In genomic region chr5:141393846-141394245, GRCm38 (mm10) we compare ENCODE assay signal across 31 mouse cellular contexts.
"Had no signal": no experiment of that assay in that cellular context is flagged by ENCODE, and none has a peak within 500 bp of the region (broad histone marks: within the 10 kb centered on the region; RNA-seq: fewer than 3 reads in every experiment).

No protein-coding gene starts in this region.

- H3K9me3 ChIP-seq: limb, embryonic 10.5 days; limb, embryonic 12.5 days; limb, embryonic 13.5 days; limb, embryonic 15.5 days; liver, embryonic 12.5 days; liver, embryonic 13.5 days; liver, embryonic 15.5 days; lung, embryonic 15.5 days; megakaryocyte, embryonic 14.5 days; midbrain, embryonic 10.5 days; midbrain, embryonic 12.5 days; midbrain, embryonic 13.5 days; neural tube, embryonic 12.5 days; neural tube, embryonic 13.5 days had no signal

- H3K27ac ChIP-seq: limb, embryonic 10.5 days; limb, embryonic 12.5 days; limb, embryonic 13.5 days; limb, embryonic 15.5 days; liver, embryonic 12.5 days; liver, embryonic 13.5 days; liver, embryonic 14.5 days; liver, embryonic 15.5 days; lung, embryonic 15.5 days; macrophage; midbrain, embryonic 10.5 days; midbrain, embryonic 12.5 days; midbrain, embryonic 13.5 days; neural tube, embryonic 12.5 days; neural tube, embryonic 13.5 days had no signal

- DNase-seq: left cerebral cortex, postnatal 4 days; liver; liver, embryonic 13.5 days; liver, postnatal 0 days; lung, adult 18-20 months; lung, adult 2 months; lung, embryonic 14.5 days; lung, postnatal 10 days; lung, postnatal 36 days; lung, postnatal 4 days; midbrain, embryonic 14.5 days had no signal

- H3K36me3 ChIP-seq: limb, embryonic 10.5 days; limb, embryonic 12.5 days; limb, embryonic 13.5 days; limb, embryonic 15.5 days; liver, embryonic 12.5 days; liver, embryonic 13.5 days; liver, embryonic 15.5 days; lung, embryonic 15.5 days; midbrain, embryonic 10.5 days; midbrain, embryonic 12.5 days; midbrain, embryonic 13.5 days; neural tube, embryonic 12.5 days; neural tube, embryonic 13.5 days had no signal

- H3K9ac ChIP-seq: limb, embryonic 12.5 days; limb, embryonic 13.5 days; limb, embryonic 15.5 days; liver, embryonic 12.5 days; liver, embryonic 13.5 days; liver, embryonic 14.5 days; liver, embryonic 15.5 days; liver, postnatal 0 days; lung, embryonic 14.5 days; lung, embryonic 15.5 days; midbrain, embryonic 12.5 days; midbrain, embryonic 13.5 days; neural tube, embryonic 12.5 days; neural tube, embryonic 13.5 days had no signal

- H3K4me2 ChIP-seq: limb, embryonic 12.5 days; limb, embryonic 13.5 days; limb, embryonic 15.5 days; liver, embryonic 11.5 days; liver, embryonic 12.5 days; liver, embryonic 13.5 days; liver, embryonic 15.5 days; lung, embryonic 14.5 days; lung, embryonic 15.5 days; midbrain, embryonic 11.5 days; midbrain, embryonic 12.5 days; midbrain, embryonic 13.5 days; neural tube, embryonic 12.5 days; neural tube, embryonic 13.5 days had no signal

- H3K4me3 ChIP-seq: limb, embryonic 10.5 days; limb, embryonic 12.5 days; limb, embryonic 13.5 days; limb, embryonic 15.5 days; liver, embryonic 12.5 days; liver, embryonic 13.5 days; liver, embryonic 15.5 days; lung, embryonic 15.5 days; megakaryocyte, embryonic 14.5 days; midbrain, embryonic 10.5 days; midbrain, embryonic 12.5 days; midbrain, embryonic 13.5 days; myocyte; neural tube, embryonic 12.5 days; neural tube, embryonic 13.5 days had no signal

- H3K4me1 ChIP-seq: limb, embryonic 13.5 days; limb, embryonic 15.5 days; liver, embryonic 12.5 days; liver, embryonic 13.5 days; liver, embryonic 15.5 days; lung, embryonic 15.5 days; megakaryocyte, embryonic 14.5 days; midbrain, embryonic 13.5 days; neural tube, embryonic 12.5 days had no signal

- ATAC-seq: liver, embryonic 12.5 days; liver, postnatal 0 days; lung, postnatal 0 days; midbrain, embryonic 13.5 days; midbrain, embryonic 16.5 days had no signal

- H3K27me3 ChIP-seq: limb, embryonic 12.5 days; limb, embryonic 13.5 days; limb, embryonic 15.5 days; liver, embryonic 12.5 days; liver, embryonic 13.5 days; liver, embryonic 15.5 days; lung, embryonic 15.5 days; megakaryocyte, embryonic 14.5 days; midbrain, embryonic 12.5 days; midbrain, embryonic 13.5 days; neural tube, embryonic 12.5 days; neural tube, embryonic 13.5 days had no signal
